Mouse (Mus musculus) C2C12 (cell line): Measurements from ENCODE around the gene Thrap3. TPM values are rescaled to one million over a fixed set of nuclear protein-coding genes. Genes with fewer than 3 reads are reported as not detected.

Source experiments
- H3K27me3 ChIP-seq: one replicate; pipeline ENCODE4 v1.6.1; 2011; ENCODE audit not compliant: control insufficient read depth, insufficient read depth, insufficient read length
- H3K36me3 ChIP-seq: one replicate; pipeline ENCODE4 v1.6.1; 2011; ENCODE audit not compliant: control insufficient read depth, insufficient read depth
- H3K4me3 ChIP-seq: one replicate; pipeline ENCODE4 v1.5.1; 2011; ENCODE audit warnings: mild to moderate bottlenecking, control low read depth; ENCODE audit not compliant: poor library complexity, insufficient read depth, severe bottlenecking
- H3K79me2 ChIP-seq: one replicate; pipeline ENCODE4 v1.6.1; 2011; ENCODE audit not compliant: control insufficient read depth, insufficient read depth
- H3K79me3 ChIP-seq: one replicate; pipeline ENCODE4 v1.6.1; 2011; ENCODE audit warnings: low read depth, control low read depth
- H3ac ChIP-seq: one replicate; pipeline ENCODE3; 2011; ENCODE audit warnings: low read depth; ENCODE audit not compliant: control insufficient read depth, insufficient read length
- CEBPB ChIP-seq: IDR thresholded peaks from one replicate; pipeline ENCODE4 v1.6.1; 2011; ENCODE audit warnings: low read depth, mild to moderate bottlenecking, control low read depth, moderate library complexity
- CTCF ChIP-seq: IDR thresholded peaks from one replicate; pipeline ENCODE4 v1.5.1; 2011; ENCODE audit not compliant: control insufficient read depth, insufficient read depth, insufficient read length
- FOSL1 ChIP-seq: IDR thresholded peaks from one replicate; pipeline ENCODE4 v1.8.0; 2011; ENCODE audit warnings: mild to moderate bottlenecking, low read length; ENCODE audit not compliant: poor library complexity, insufficient read depth, severe bottlenecking
- MAX ChIP-seq: IDR thresholded peaks from one replicate; pipeline ENCODE4 v1.6.1; 2011; ENCODE audit warnings: mild to moderate bottlenecking, control low read depth
- MYOD1 ChIP-seq: IDR thresholded peaks from one replicate; pipeline ENCODE4 v1.6.1; 2011; ENCODE audit warnings: low read depth; ENCODE audit not compliant: control insufficient read depth, insufficient read length
- MYOG ChIP-seq: IDR thresholded peaks from one replicate; pipeline ENCODE4 v1.6.1; 2011; ENCODE audit not compliant: control insufficient read depth, insufficient read length; ENCODE audit errors: extremely low read depth
- USF1 ChIP-seq: IDR thresholded peaks from one replicate; pipeline ENCODE4 v1.6.1; 2011; ENCODE audit warnings: low read depth, mild to moderate bottlenecking, control low read depth, moderate library complexity
- polyA plus RNA-seq: library from polyadenylated mRNA; unstranded; fragments of >200 nt; fragmentation: generic; extraction: Trizol; gene quantifications from one replicate; pipeline ENCODE4 v1.2.1, GENCODE M21; 2012; ENCODE audit warnings: missing spikeins

The Thrap3 gene
- polyA plus RNA-seq, 1 experiment = 85.7 TPM

DNA sequence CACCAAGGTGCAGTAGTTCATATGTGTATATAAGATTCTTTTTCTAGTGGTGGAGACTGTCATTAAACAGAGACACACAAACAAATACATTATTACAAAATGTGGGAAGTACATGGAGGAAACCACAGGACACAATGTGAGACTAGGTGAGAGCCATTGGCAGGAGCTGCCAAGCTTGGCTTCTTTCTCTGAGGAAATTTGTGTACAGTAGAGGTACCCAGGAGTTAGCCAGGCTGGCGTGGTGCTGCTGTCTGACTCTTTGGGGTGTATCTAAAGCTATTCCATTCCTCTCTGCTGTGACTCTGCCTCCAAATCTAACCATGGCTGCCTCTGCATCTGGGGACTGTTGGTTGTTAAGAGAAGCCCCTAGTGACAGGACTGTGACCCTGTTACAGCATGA, 83.5 kb downstream of the Thrap3 start:
- no peak overlapping the region for H3K4me3 ChIP-seq
- TF ChIP-seq MYOD1 (no peak), MAX (no peak), USF1 (no peak), CEBPB (no peak), FOSL1 (no peak), MYOG (no peak), CTCF (no peak)
- no peaks in the 10 kb centered on the region for H3K27me3 ChIP-seq
- H3ac ChIP-seq = no peak overlapping the region
- H3K79me3 ChIP-seq = peaks cover 26% of the 10 kb centered on the region
- peaks cover 93% of the 10 kb centered on the region for H3K79me2 ChIP-seq
- peaks cover 29% of the 10 kb centered on the region for H3K36me3 ChIP-seq

DNA sequence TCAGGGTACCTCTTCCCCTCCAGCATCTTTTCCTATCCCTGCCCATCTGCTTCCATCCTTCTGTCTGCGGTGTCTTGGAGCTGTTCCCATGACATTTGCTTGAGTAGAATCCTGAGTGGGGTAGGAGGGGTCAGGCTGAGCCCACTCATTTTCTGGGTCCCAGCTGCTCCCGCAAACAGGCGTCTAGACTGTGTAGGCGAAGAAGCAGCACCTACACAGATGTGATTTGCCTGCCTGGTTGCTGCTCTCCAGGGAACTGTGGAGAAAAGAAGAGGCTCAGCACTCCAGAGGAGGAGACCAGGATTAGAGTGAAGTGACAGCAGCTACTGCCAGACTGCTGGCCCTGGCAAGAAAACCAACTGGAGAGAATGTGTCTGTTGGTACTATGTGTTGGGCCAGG, 83.9 kb downstream of the Thrap3 start:
- Histone ChIP-seq H3K4me3 (no peak overlapping the region), H3K79me3 (peaks cover 28% of the 10 kb centered on the region), H3ac (no peak overlapping the region), H3K27me3 (no peaks in the 10 kb centered on the region), H3K79me2 (peaks cover 96% of the 10 kb centered on the region), H3K36me3 (peaks cover 25% of the 10 kb centered on the region)
- TF ChIP-seq CTCF = no peak
- TF ChIP-seq MYOD1 = no peak
- no peak for TF ChIP-seq MAX
- no peak for TF ChIP-seq FOSL1
- TF ChIP-seq MYOG = no peak
- no peak for TF ChIP-seq CEBPB
- no peak for TF ChIP-seq USF1

DNA sequence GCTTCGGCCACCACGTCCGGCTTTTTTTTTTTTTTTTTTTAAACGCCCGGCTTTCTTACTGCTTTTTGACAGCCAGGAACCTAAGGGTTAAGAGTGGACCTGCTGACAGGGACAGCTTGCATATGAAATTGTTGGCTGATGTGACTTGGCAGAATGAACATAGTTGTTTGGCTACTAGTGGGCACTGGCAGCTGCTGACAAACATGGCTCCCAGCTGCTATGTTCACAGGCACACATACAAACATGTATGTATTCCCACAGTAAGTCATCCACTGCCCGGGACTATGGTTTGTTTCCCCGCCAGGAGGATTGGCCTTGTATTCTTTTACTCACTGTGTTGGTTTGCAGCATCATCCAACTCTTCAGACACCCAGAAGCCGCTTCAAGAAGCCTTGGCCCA, 85.4 kb downstream of the Thrap3 start:
- TF ChIP-seq CEBPB (no peak), MYOG (no peak), MYOD1 (no peak), FOSL1 (no peak), CTCF (no peak), MAX (no peak), USF1 (no peak)
- peaks cover 19% of the 10 kb centered on the region for H3K36me3 ChIP-seq

DNA sequence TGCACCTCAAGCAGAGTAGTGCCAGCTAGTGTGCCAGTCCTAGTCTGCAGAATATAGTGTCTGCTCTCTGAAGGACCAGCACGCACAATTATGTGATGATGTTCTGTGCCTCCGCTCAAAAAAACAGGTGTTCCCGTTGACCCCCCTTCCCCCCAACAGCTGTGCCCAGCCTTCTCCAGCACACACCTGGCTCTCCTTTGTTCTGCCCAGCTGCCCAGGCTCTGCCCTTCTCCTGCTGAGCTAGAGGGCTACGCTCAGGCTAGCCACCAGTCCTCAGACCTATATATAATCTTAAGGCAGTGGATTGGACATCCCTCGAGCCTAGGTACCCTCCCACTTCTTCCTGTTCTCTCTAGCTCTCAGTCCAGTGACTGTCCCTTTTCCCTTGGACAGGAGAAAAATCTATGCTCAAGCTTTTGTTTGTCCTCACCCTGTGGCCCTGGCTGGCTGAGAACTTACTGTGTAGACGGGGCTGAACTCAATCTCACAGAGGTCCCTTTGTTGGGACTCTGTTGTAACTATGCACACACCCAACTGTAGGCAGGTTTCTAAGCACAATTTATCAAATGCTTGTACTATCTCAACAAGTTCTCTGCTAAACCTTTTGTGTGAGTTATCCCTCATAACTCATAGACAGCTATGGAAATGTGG, 86.6 kb downstream of the Thrap3 start:
- Histone ChIP-seq H3ac (no peak overlapping the region), H3K79me3 (peaks cover 46% of the 10 kb centered on the region), H3K27me3 (no peaks in the 10 kb centered on the region), H3K79me2 (peaks cover 98% of the 10 kb centered on the region), H3K36me3 (peaks cover 19% of the 10 kb centered on the region), H3K4me3 (no peak overlapping the region)
- TF ChIP-seq MAX (no peak), MYOD1 (no peak), CEBPB (no peak), FOSL1 (no peak), CTCF (no peak), MYOG (no peak), USF1 (no peak)

More for the DNA sequence above, 85.4 kb downstream of the Thrap3 start:
- H3K27me3 ChIP-seq = no peaks in the 10 kb centered on the region
- H3K79me2 ChIP-seq = peaks cover 100% of the 10 kb centered on the region
- H3ac ChIP-seq = no peak overlapping the region
- H3K79me3 ChIP-seq = peaks cover 41% of the 10 kb centered on the region
- H3K4me3 ChIP-seq = no peak overlapping the region

DNA sequence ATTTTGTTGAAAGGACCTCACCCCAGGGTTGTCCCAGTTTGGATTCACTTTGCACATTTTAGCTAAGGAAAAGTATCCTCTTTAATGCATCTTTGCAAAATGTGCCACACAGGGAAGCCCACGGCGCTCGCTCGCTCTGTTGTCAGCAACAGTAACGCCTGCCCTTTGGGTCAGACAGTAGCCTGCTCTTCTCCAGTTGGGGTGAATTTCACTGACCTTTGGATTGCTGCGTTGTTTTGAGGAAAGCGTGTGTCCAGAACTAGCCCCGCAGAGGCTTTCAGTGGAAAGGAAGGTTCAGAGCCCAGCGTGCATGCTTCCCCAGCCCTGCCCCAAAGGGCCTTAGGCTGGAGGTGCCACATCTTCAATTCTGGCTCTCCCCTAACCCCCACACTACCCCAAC, 87.1 kb downstream of the Thrap3 start:
- H3K4me3 ChIP-seq = no peak overlapping the region
- H3ac ChIP-seq = no peak overlapping the region
- peaks cover 15% of the 10 kb centered on the region for H3K36me3 ChIP-seq
- TF ChIP-seq MAX (no peak), MYOD1 (no peak)
- peaks cover 41% of the 10 kb centered on the region for H3K79me3 ChIP-seq
- peaks cover 92% of the 10 kb centered on the region for H3K79me2 ChIP-seq
- H3K27me3 ChIP-seq = no peaks in the 10 kb centered on the region

Other genes starting within 250 kb of the Thrap3 start
- gene Csf3r, start 178.2 kb downstream of the Thrap3 start, polyA plus RNA-seq = not detected
- 82.9 TPM for gene Mrps15, start 155.8 kb downstream of the Thrap3 start, polyA plus RNA-seq
- gene Oscp1, start 144.2 kb downstream of the Thrap3 start, polyA plus RNA-seq = 11.1 TPM
- gene Lsm10, start 106.1 kb downstream of the Thrap3 start, polyA plus RNA-seq = 37.9 TPM
- gene Stk40, start 98.8 kb downstream of the Thrap3 start, polyA plus RNA-seq = 11.0 TPM
- gene Eva1b, start 55.0 kb downstream of the Thrap3 start, polyA plus RNA-seq = 51.6 TPM
- gene Sh3d21, start 39.3 kb downstream of the Thrap3 start, polyA plus RNA-seq = 0.27 TPM
- gene Map7d1, start 53.6 kb upstream of the Thrap3 start, polyA plus RNA-seq = 130 TPM
- 110 TPM for gene Trappc3, start 59.6 kb upstream of the Thrap3 start, polyA plus RNA-seq
- gene Col8a2, start 84.0 kb upstream of the Thrap3 start, polyA plus RNA-seq = 0.62 TPM
- 46.2 TPM for gene Adprhl2, start 118.9 kb upstream of the Thrap3 start, polyA plus RNA-seq
- 0.40 TPM for gene Tekt2, start 122.9 kb upstream of the Thrap3 start, polyA plus RNA-seq
- gene Ago3, start 226.8 kb upstream of the Thrap3 start, polyA plus RNA-seq = 5.2 TPM